Mouse (Mus musculus): Measurements from ENCODE around the gene Cox20.

GRCm38 (mm10) chr1:178369272-178369651 is 50.3 kb downstream of the Cox20 start:
- no peak for TF ChIP-seq CTCF (IDR thresholded peaks at IDR 0.05; ENCODE audit: extremely low read depth, insufficient read depth, low read length)
- no peak for TF ChIP-seq POLR2A (IDR thresholded peaks at IDR 0.05; ENCODE audit: extremely low read depth, insufficient read depth, low read length)
